Mouse (Mus musculus) layer of hippocampus, postnatal 10 days (tissue): ENCODE results near the gene Dll4. TPM values are rescaled to one million over a fixed set of nuclear protein-coding genes. Genes with fewer than 3 reads are reported as not detected.

Source experiments
- DNase-seq, 2 experiments: peaks; one replicate each; pipeline ENCODE4 v3.0.0; 2021; ENCODE audit warnings: low spot score in 2 of 2
- total RNA-seq, 2 experiments: library from RNA; stranded (reverse); gene quantifications; 2 replicates each; pipeline ENCODE4 v1.2.3; 2021

Dll4 gene
- total RNA-seq, 2 experiments from 2014 or later, result 7.4 to 7.6 TPM

DNA sequence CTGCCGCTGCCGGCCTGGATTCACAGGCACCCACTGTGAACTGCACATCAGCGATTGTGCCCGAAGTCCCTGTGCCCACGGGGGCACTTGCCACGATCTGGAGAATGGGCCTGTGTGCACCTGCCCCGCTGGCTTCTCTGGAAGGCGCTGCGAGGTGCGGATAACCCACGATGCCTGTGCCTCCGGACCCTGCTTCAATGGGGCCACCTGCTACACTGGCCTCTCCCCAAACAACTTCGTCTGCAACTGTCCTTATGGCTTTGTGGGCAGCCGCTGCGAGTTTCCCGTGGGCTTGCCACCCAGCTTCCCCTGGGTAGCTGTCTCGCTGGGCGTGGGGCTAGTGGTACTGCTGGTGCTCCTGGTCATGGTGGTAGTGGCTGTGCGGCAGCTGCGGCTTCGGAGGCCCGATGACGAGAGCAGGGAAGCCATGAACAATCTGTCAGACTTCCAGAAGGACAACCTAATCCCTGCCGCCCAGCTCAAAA lies 6.6 kb downstream of the Dll4 start:
- DNase-seq, result no peak

DNA sequence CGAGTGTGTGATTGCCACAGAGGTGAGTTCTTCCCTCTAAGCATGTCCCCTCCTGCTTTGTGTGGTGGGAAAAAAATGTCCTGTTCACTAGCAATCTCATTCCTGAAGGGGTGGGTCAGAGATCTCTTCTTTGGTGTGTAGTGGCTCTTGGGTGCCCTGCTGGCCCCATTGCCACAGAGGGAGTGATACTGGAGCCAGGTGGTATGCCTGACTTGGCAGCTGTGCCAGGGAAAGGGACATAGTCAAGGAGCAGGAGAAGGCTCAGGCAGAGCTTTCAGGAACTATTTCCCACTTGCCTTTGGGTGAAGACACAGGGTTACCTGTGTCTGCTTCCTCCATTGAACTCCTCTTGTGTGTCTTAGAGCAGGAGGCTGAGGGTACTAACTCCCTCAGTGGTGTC lies 8.6 kb downstream of the Dll4 start:
- DNase-seq, result peak in 1 of 2 experiments; percentile 8

DNA sequence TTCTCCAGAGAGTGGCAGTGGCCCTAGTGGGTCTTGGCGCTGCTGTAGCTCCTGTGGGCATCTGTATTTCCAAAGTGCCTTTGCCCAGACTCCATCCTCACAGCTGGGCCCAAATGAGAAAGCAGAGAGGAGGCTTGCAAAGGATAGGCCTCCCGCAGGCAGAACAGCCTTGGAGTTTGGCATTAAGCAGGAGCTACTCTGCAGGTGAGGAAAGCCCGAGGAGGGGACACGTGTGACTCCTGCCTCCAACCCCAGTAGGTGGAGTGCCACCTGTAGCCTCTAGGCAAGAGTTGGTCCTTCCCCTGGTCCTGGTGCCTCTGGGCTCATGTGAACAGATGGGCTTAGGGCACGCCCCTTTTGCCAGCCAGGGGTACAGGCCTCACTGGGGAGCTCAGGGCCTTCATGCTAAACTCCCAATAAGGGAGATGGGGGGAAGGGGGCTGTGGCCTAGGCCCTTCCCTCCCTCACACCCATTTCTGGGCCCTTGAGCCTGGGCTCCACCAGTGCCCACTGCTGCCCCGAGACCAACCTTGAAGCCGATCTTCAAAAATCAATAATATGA lies 9.5 kb downstream of the Dll4 start:
- DNase-seq, result no peak

DNA sequence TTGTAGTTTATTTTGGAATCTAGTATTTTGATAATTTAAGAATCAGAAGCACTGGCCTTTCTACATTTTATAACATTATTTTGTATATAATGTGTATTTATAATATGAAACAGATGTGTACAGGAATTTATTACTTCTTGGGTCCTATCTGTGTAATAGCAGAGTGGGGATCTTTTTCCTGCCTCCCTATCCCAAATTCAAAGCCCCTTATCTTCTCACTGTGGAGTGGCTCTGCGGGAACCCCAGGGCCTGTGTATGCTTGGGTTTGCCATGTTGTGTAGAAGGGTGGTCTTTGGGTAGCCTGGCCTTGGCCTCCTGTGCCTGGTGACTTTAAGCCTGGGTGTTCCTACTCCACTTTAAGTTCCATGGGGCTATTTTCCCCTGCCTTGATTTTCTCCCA lies 10.0 kb downstream of the Dll4 start:
- DNase-seq, result no peak

GRCm38 (mm10) chr2:119336002-119336401 lies 10.4 kb downstream of the Dll4 start:
- no peak for DNase-seq

- no peak for DNase-seq
These were observed 10.9 kb downstream of the Dll4 start for GRCm38 (mm10) chr2:119336470-119336869.

DNA sequence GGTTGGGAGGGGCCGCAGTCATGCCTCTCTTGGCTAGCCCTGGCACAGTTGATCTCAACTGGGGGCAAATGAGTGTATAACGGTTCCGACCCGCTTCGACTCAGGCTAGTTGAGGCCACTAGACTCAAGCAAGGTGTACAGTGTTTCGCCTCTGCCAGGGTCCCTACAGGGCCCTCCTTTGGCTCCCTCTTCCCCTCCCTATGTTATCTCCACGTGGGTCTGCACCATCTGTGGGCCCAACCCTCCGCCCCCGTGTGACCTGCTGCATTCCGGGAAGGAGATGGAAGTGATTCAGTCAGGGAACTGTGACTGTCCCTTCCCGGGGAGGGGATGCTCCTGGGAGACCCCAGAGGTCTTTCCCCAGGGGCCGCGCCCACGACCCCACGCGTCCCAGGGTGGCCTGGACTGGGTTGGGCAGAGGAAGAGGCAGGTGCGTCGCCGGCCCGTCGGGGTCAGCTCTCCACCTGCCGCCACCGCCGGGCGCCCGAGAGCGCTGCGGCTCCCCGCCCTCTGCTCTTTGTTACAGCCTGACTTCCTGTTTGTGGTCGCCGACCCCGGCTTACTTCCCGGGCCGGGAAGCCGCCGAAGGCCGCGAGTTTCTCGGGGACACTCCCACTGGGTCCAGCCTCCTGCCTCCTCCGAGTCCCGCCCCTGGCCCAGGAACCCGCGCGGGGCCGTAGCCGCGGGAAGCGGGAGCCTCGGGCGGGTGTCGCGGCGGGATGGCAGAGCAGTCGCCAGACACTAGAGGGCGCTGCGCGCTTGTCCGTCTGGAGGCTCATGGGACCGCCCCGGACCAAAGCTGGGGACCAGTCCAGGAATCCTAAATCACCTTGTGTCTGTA lies 12.1 kb downstream of the Dll4 start:
- DNase-seq, result peak; percentile 92 to 94

- DNase-seq, result no peak
These were observed 19.1 kb downstream of the Dll4 start for GRCm38 (mm10) chr2:119344537-119345138.

DNA sequence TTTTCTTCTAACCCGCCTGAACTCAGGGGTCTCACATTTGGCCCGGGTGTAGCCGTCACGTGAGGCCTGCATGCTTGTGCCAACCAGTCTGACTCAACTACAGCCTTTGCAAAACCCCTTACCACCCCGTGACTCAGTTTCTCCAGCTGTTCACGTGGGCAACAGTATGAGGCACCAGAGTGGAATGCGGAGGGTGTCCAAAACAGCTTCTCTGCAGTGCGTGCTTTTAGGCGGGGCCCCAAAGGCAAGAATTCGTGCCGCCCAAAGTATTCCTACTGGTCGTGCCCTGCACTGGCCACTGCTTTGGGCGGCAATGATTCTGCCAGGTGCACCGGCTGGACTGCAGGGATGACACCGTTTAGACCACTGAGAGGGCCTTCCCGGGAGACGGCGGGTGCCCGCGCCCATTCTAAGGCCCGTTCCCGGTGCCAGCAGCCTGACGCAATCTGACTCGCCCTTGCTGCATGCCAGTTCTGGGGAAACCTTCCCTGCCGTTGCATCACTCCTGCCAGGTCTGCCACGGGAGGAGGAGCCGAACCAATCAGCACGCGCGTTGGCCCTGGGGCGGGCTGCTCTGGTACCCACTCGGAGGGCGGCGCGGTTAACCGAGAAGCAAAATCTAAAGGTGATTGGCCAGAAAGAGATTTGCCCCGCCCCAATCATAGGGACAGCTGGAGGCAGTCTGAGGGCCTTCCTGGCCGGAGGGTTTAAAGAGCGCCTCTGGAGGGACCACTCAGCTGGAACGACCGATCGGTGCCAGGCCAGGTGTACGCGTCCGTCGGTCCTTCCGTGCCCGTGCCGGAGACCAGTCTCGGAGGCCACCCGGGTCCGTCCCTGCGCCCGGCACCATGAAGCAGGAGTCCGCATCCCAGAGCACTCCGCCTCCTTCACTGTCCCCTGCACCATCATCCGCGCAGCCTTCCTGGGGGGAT lies 25.2 kb downstream of the Dll4 start, which contains the start of gene Chac1:
Gene Chac1, plus strand, starts transcription at position 675 of the 932 bp plus-strand sequence.
- peak; percentile 87 to 93 for DNase-seq

GRCm38 (mm10) chr2:119353707-119354106 lies 28.1 kb downstream of the Dll4 start:
- no peak for DNase-seq

DNA sequence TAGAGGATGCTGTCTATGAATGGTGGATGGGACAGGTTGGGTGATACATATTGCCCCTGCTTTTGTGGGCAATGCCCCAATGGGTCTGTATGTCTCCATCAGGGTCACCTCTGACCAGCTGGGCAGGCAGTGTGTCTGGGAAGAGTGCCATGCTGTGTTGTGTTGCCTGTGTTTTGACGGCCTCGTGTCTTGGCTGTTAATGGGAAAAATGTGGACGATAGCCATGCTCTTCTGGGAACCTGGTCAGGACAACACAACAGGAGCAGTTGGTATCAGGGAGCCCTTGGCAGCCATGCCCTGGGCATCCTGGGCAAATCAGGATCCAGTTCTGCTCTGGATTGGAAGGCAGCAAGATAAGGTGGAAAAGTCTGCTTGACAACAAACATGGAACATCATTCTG lies 29.5 kb downstream of the Dll4 start:
- DNase-seq, result peak; percentile 54 to 60

- peak; percentile 25 to 32 for DNase-seq
These were observed 30.1 kb downstream of the Dll4 start for GRCm38 (mm10) chr2:119355651-119356050.

DNA sequence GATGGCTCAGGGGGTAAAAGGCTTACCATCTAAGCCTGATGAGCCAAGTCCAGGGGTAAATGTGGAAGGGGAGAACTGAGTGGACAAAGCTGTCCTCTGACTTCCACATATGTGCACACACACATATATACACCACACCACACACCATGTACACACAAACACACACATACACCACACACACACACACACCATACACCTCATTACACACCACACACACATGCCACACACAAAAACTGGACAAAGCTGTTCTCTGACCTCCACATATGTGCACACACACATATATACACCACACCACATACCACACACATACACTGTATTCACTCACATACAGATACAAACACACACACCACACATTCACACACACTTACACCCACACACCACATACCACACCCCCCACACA lies 30.7 kb downstream of the Dll4 start:
- DNase-seq, result no peak

DNA sequence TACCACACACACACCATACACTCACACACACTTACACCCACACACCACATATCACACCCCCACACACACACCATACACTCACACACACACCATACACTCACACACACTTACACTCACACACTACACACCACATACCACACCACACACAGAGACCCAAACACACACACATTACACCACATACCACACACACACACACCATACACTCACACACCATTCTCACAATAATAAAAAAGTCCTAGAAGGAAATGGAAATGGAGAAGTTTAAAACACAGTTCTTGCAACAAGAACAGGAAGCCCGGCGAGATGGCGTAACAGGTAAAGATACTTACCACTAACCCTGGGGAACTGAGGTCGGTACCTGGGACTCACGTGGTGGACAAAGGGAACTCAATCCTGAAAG lies 31.2 kb downstream of the Dll4 start:
- DNase-seq, result no peak

DNA sequence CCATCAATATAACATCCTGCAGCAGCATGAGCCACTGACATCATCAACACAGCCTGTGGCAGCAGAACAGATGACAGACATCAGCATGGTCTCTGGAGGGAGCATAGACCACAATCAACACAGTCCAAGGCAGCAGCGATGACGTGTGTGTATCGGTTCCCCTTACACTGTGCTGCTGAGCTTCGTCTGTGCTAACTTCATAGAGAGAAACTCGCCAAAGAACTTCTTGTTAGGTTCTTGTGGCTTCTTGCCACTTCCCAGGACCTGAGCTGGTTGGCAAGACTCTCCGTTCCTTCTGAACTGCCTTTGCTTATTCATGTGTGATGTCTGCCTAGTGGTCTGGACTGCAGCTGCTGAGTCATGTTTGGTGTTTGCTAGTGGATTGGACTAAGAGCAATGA lies 32.7 kb downstream of the Dll4 start:
- no peak for DNase-seq

DNA sequence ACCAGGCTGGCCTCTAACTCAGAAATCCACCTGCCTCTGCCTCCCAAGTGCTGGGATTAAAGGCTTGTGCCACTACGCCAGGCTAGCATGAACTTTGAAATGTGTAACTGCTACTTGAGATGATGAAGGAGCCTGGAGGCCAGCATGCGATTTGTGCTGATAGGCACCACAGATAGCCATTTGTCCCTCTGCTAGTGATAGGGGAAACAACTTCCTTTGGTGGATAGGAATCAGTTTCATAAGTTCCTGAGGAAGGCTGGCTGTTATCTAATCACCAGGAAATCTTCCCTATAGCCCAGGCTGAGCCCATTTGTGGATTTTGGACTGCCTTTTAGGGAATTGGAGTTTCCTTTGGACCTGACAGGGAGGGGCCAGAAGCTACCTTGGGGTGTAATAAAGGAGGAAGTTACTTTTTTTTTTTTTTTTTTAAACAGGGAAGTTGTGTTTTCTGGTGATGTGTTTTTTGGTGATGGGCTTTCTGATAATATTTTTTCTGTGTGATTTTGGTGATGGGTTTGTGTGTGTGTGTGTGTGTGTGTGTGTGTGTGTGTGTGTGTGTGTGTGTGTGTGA lies 34.2 kb downstream of the Dll4 start:
- DNase-seq, result no peak

- no peak for DNase-seq
These were observed 39.4 kb downstream of the Dll4 start for GRCm38 (mm10) chr2:119364969-119365368.

- no peak for DNase-seq
These were observed 41.8 kb downstream of the Dll4 start for GRCm38 (mm10) chr2:119367346-119367745.

DNA sequence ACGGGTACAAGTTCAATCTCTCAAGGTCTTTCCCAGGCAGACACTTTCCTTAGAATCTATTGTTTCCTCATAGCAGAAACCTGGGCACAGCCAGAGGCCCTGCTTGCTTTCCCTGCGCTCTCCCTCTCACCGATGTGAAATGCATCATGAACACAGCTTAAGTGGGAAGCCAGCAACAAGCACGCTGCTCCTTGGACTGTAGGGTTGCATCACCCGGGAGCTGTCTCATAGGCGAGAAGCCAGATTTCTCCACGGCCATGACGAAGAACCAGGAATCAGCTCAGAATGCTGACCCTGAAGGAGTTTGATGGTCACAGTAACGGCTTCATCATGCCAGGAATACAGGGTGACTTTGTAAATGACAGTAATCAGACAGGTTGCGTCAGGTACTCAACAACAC lies 44.5 kb downstream of the Dll4 start:
- no peak for DNase-seq

- DNase-seq, result no peak
These were observed 51.7 kb downstream of the Dll4 start for GRCm38 (mm10) chr2:119377286-119377685.

DNA sequence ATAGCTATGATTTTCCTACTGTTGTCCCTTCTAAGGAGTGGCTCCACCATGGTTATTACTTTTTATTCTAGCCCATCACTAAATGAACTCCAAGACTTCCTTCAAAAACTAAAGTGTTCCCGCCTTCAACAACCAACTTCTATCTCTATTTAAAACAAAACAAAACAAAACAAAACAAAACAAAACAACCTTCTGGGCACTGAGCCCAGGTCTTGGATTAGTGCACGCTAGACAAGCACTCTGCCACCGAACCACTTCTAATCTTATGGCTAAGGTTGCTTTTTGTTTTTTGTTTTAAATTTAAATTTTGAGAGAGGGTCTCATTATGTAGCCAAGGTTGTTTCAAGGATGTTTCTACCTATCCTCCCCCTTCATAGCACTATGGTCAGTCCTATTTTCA lies 52.2 kb downstream of the Dll4 start:
- no peak for DNase-seq
